Mouse (Mus musculus): ENCODE measurements at regions not wholly inside any gene's neighbourhood (a gene's known extent, or its start where the extent isn't known, plus 50 kb on each side); places are given as distances from the start of the nearest gene placed in this dataset.
"Not testable (repeated sequence)": the region's sequence is repeated elsewhere in the genome, so short reads cannot be mapped to it uniquely, and the experiment has no call there.

GRCm38 (mm10) chr12:77056748-77057370, 94.9 kb upstream of the Max start:
- DNase-seq (ENCODE audit: low read depth, low spot score): no peak

GRCm38 (mm10) chr12:77054700-77055099, 92.7 kb upstream of the Max start:
- DNase-seq (ENCODE audit: low read depth, low spot score): no peak

GRCm38 (mm10) chr12:77054211-77054610, 92.2 kb upstream of the Max start:
- no peak for DNase-seq (ENCODE audit: low read depth, low spot score)

- no peak for DNase-seq (ENCODE audit: low read depth, low spot score)
Measured at GRCm38 (mm10) chr12:77052853-77053252, 90.9 kb upstream of the Max start.

- DNase-seq (ENCODE audit: low read depth, low spot score): no peak
Measured at GRCm38 (mm10) chr12:77048380-77048779, 86.4 kb upstream of the Max start.

GRCm38 (mm10) chr12:77047273-77047672, 85.3 kb upstream of the Max start:
- DNase-seq (ENCODE audit: low read depth, low spot score): no peak

GRCm38 (mm10) chr12:77045956-77046355, 84.0 kb upstream of the Max start:
- no peak for DNase-seq (ENCODE audit: low read depth, low spot score)

GRCm38 (mm10) chr12:77045356-77045755, 83.4 kb upstream of the Max start:
- DNase-seq (ENCODE audit: low read depth, low spot score): no peak

- DNase-seq (ENCODE audit: low read depth, low spot score): no peak
Measured at GRCm38 (mm10) chr12:77042356-77042755, 80.4 kb upstream of the Max start.

GRCm38 (mm10) chr12:77041141-77041540, 79.1 kb upstream of the Max start:
- peak; percentile 41 for DNase-seq (ENCODE audit: low read depth, low spot score)

GRCm38 (mm10) chr12:77039953-77040305, 77.9 kb upstream of the Max start:
- DNase-seq (ENCODE audit: low read depth, low spot score): no peak

- DNase-seq (ENCODE audit: low read depth, low spot score): no peak
Measured at GRCm38 (mm10) chr12:77039295-77039952, 77.4 kb upstream of the Max start.

- DNase-seq (ENCODE audit: low read depth, low spot score): no peak
Measured at GRCm38 (mm10) chr12:77035676-77036075, 73.7 kb upstream of the Max start.

GRCm38 (mm10) chr12:77031448-77031847, 69.4 kb upstream of the Max start:
- DNase-seq (ENCODE audit: low read depth, low spot score): no peak

GRCm38 (mm10) chr12:77025431-77025879, 63.5 kb upstream of the Max start:
- DNase-seq (ENCODE audit: low read depth, low spot score): no peak

GRCm38 (mm10) chr12:77022538-77022937, 60.5 kb upstream of the Max start:
- no peak for DNase-seq (ENCODE audit: low read depth, low spot score)

- no peak for DNase-seq (ENCODE audit: low read depth, low spot score)
Measured at GRCm38 (mm10) chr12:77021881-77022280, 59.9 kb upstream of the Max start.

GRCm38 (mm10) chr12:77019708-77020511, 57.9 kb upstream of the Max start:
- DNase-seq (ENCODE audit: low read depth, low spot score): no peak

GRCm38 (mm10) chr12:77019148-77019547, 57.1 kb upstream of the Max start:
- DNase-seq (ENCODE audit: low read depth, low spot score): not testable (repeated sequence)

- DNase-seq (ENCODE audit: low read depth, low spot score): no peak
Measured at GRCm38 (mm10) chr12:77018373-77018772, 56.4 kb upstream of the Max start.

GRCm38 (mm10) chr12:77014908-77015307, 52.9 kb upstream of the Max start:
- DNase-seq (ENCODE audit: low read depth, low spot score): no peak
